ENCODE assay signal across 15 mouse cellular contexts in the genomic region with DNA sequence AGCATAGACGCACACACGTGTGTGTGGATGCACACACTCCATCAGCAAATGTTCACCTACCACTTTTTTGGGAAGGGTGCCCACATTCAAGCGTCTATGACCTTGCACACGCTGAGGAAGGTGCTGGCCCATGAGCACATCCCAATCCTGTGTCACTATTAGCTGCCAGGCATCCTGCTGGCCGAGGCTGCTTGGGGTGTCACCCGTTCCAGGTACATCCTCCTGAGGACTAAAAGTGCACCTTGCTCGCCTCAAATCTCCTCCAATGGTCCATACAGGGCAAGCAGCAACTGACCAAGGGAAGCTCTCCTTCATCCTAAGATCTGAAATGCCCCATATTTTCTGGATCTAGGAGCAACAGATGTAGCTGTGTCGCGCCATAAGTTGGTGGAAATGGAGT.
"Had no signal": no experiment of that assay in that cellular context is flagged by ENCODE, and none has a peak within 500 bp of the region (broad histone marks: within the 10 kb centered on the region; RNA-seq: fewer than 3 reads in every experiment).

No protein-coding gene starts in this region.

- H3K4me3 ChIP-seq: neural tube, embryonic 13.5 days; neural tube, embryonic 15.5 days; stomach, embryonic 15.5 days had no signal

- H3K4me2 ChIP-seq: neural tube, embryonic 13.5 days; neural tube, embryonic 15.5 days; stomach, embryonic 15.5 days had no signal

- H3K27me3 ChIP-seq: neural tube, embryonic 13.5 days; neural tube, embryonic 15.5 days; stomach, embryonic 15.5 days had no signal

- H3K9me3 ChIP-seq: neural tube, embryonic 13.5 days; neural tube, embryonic 15.5 days; stomach, embryonic 15.5 days had no signal

- DNase-seq: retina, postnatal 1 day; right cerebral cortex, adult 18-20 months; right cerebral cortex, postnatal 14 days; right cerebral cortex, postnatal 25 days; spleen, adult 18-20 months; thymus, adult 18-20 months; thymus, adult 2 months; thymus, postnatal 14 days; thymus, postnatal 25 days; thymus, postnatal 36 days; thymus, postnatal 4 days had no signal

- H3K27ac ChIP-seq: neural tube, embryonic 13.5 days; neural tube, embryonic 15.5 days; stomach, embryonic 15.5 days; stomach, postnatal 0 days had no signal

- H3K4me1 ChIP-seq: stomach, embryonic 15.5 days had no signal

- H3K36me3 ChIP-seq: neural tube, embryonic 13.5 days; neural tube, embryonic 15.5 days; stomach, embryonic 15.5 days had no signal

- H3K9ac ChIP-seq: neural tube, embryonic 13.5 days; neural tube, embryonic 15.5 days; stomach, embryonic 15.5 days had no signal
